Mouse (Mus musculus) adipocyte (in vitro differentiated cells): ENCODE data around the gene Tpo.

ENCODE experiments used
- DNase-seq: peaks from one replicate; pipeline ENCODE4 v3.0.0-alpha.2; 2016; ENCODE audit warnings: low spot score

The Tpo gene

GRCm38 (mm10) chr12:30132524-30132923, at the start of gene Tpo:
Tpo (minus strand) TSS chr12:30132624.
- no peak for DNase-seq

GRCm38 (mm10) chr12:30181721-30182120, 49.3 kb upstream of the Tpo start:
- no peak for DNase-seq

- DNase-seq: no peak
These were observed 47.2 kb upstream of the Tpo start for GRCm38 (mm10) chr12:30179623-30180022.

GRCm38 (mm10) chr12:30177966-30178365, 45.5 kb upstream of the Tpo start:
- no peak for DNase-seq

- DNase-seq: no peak
These were observed 45.1 kb upstream of the Tpo start for GRCm38 (mm10) chr12:30177529-30177928.

- DNase-seq: no peak
These were observed 36.1 kb upstream of the Tpo start for GRCm38 (mm10) chr12:30168491-30168890.

GRCm38 (mm10) chr12:30164538-30164937, 32.1 kb upstream of the Tpo start:
- no peak for DNase-seq

GRCm38 (mm10) chr12:30164005-30164404, 31.6 kb upstream of the Tpo start:
- no peak for DNase-seq

- DNase-seq: no peak
These were observed 29.4 kb upstream of the Tpo start for GRCm38 (mm10) chr12:30161731-30162406.

- DNase-seq: peak; percentile 64
These were observed 28.1 kb upstream of the Tpo start for GRCm38 (mm10) chr12:30160475-30160874.

GRCm38 (mm10) chr12:30159788-30160187, 27.4 kb upstream of the Tpo start:
- DNase-seq: no peak

GRCm38 (mm10) chr12:30154079-30154673, 21.8 kb upstream of the Tpo start:
- no peak for DNase-seq

GRCm38 (mm10) chr12:30142085-30142484, 9.7 kb upstream of the Tpo start:
- peak; percentile 9 for DNase-seq

- DNase-seq: no peak
These were observed 3.1 kb downstream of the Tpo start for GRCm38 (mm10) chr12:30129411-30129716.

- peak; percentile 70 for DNase-seq
These were observed 3.6 kb downstream of the Tpo start for GRCm38 (mm10) chr12:30128561-30129410.

- DNase-seq: no peak
These were observed 10.1 kb downstream of the Tpo start for GRCm38 (mm10) chr12:30122347-30122746.

GRCm38 (mm10) chr12:30112271-30112670, 20.2 kb downstream of the Tpo start:
- no peak for DNase-seq

GRCm38 (mm10) chr12:30109646-30110605, 22.5 kb downstream of the Tpo start:
- DNase-seq: no peak

GRCm38 (mm10) chr12:30102891-30103565, 29.4 kb downstream of the Tpo start:
- DNase-seq: no peak

- DNase-seq: peak; percentile 48
These were observed 40.3 kb downstream of the Tpo start for GRCm38 (mm10) chr12:30092081-30092480.

- DNase-seq: no peak
These were observed 48.5 kb downstream of the Tpo start for GRCm38 (mm10) chr12:30083971-30084370.
